Mouse (Mus musculus): ENCODE measurements around the gene Pgm2. TPM values are rescaled to one million over a fixed set of nuclear protein-coding genes. Genes with fewer than 3 reads are reported as not detected.
A peak's percentile ranks its signal among the peaks of the same experiment; 100 is the strongest.

The Pgm2 gene
- polyA plus RNA-seq, 1 experiment from 2014 or later: 39.0 TPM

GRCm38 (mm10) chr5:64112360-64112759, 19.6 kb downstream of the Pgm2 start:
- H3K4me3 ChIP-seq (replicated peaks): no peak overlapping the region
- H3K27me3 ChIP-seq: no peaks in the 10 kb centered on the region
- peak; percentile 58 for ATAC-seq (replicated peaks; ENCODE audit: low FRiP score)
- 0 out of 2 replicates have a peak overlapping the region, but pooled peaks have one; percentile 18 for H3K27ac ChIP-seq
- peaks cover 84% of the 10 kb centered on the region for H3K36me3 ChIP-seq
- no peaks in the 10 kb centered on the region; the same call in 1 of the 2 replicates for H3K9me3 ChIP-seq (replicated peaks)
- WGBS: 55% methylated on average over 3 of the region's 3 CpGs
- no peak overlapping the region for H3K9ac ChIP-seq
- H3K4me2 ChIP-seq: no peak overlapping the region
- no peaks in the 10 kb centered on the region for H3K4me1 ChIP-seq

- no peak overlapping the region for H3K27ac ChIP-seq
- WGBS: 93% methylated on average over 6 of the region's 6 CpGs
Observed at GRCm38 (mm10) chr5:64114210-64114609, 21.5 kb downstream of the Pgm2 start.

GRCm38 (mm10) chr5:64117191-64117590, 24.4 kb downstream of the Pgm2 start:
- 96% methylated on average over 1 of the region's 1 CpGs for WGBS
- H3K4me3 ChIP-seq (replicated peaks): no peak overlapping the region
- no peak for ATAC-seq (replicated peaks; ENCODE audit: low FRiP score)

More at GRCm38 (mm10) chr5:64114210-64114609, 21.5 kb downstream of the Pgm2 start:
- Histone ChIP-seq H3K9ac (no peak overlapping the region), H3K4me3 (replicated peaks) (no peak overlapping the region), H3K4me1 (no peaks in the 10 kb centered on the region), H3K4me2 (no peak overlapping the region), H3K9me3 (replicated peaks) (no peaks in the 10 kb centered on the region; the same call in 1 of the 2 replicates), H3K27me3 (no peaks in the 10 kb centered on the region), H3K36me3 (peaks cover 73% of the 10 kb centered on the region)
- ATAC-seq (replicated peaks; ENCODE audit: low FRiP score): no peak

GRCm38 (mm10) chr5:64125783-64126182, 33.0 kb downstream of the Pgm2 start:
- Histone ChIP-seq H3K9me3 (replicated peaks) (no peaks in the 10 kb centered on the region), H3K4me2 (no peak overlapping the region), H3K36me3 (peaks cover 27% of the 10 kb centered on the region), H3K27ac (no peak overlapping the region), H3K27me3 (no peaks in the 10 kb centered on the region), H3K4me3 (replicated peaks) (no peak overlapping the region), H3K4me1 (no peaks in the 10 kb centered on the region), H3K9ac (no peak overlapping the region)
- no peak for ATAC-seq (replicated peaks; ENCODE audit: low FRiP score)
- WGBS: 83% methylated on average over 5 of the region's 5 CpGs

More at GRCm38 (mm10) chr5:64117191-64117590, 24.4 kb downstream of the Pgm2 start:
- no peak overlapping the region for H3K27ac ChIP-seq
- peaks cover 48% of the 10 kb centered on the region for H3K36me3 ChIP-seq
- H3K9ac ChIP-seq: no peak overlapping the region
- H3K4me2 ChIP-seq: no peak overlapping the region
- no peaks in the 10 kb centered on the region for H3K4me1 ChIP-seq
- no peaks in the 10 kb centered on the region for H3K27me3 ChIP-seq
- H3K9me3 ChIP-seq (replicated peaks): no peaks in the 10 kb centered on the region; the same call in 1 of the 2 replicates

GRCm38 (mm10) chr5:64131550-64131949, 38.8 kb downstream of the Pgm2 start:
- Histone ChIP-seq H3K36me3 (peaks cover 17% of the 10 kb centered on the region), H3K27me3 (no peaks in the 10 kb centered on the region), H3K4me1 (no peaks in the 10 kb centered on the region), H3K9ac (no peak overlapping the region), H3K4me3 (replicated peaks) (no peak overlapping the region), H3K9me3 (replicated peaks) (no peaks in the 10 kb centered on the region), H3K27ac (no peak overlapping the region), H3K4me2 (no peak overlapping the region)
- 61% methylated on average over 5 of the region's 5 CpGs for WGBS
- ATAC-seq (replicated peaks; ENCODE audit: low FRiP score): no peak

GRCm38 (mm10) chr5:64133901-64134300, 41.2 kb downstream of the Pgm2 start:
- Histone ChIP-seq H3K4me1 (no peaks in the 10 kb centered on the region), H3K36me3 (no peaks in the 10 kb centered on the region), H3K27me3 (no peaks in the 10 kb centered on the region), H3K4me3 (replicated peaks) (no peak overlapping the region), H3K4me2 (no peak overlapping the region), H3K27ac (no peak overlapping the region), H3K9me3 (replicated peaks) (no peaks in the 10 kb centered on the region), H3K9ac (no peak overlapping the region)
- ATAC-seq (replicated peaks; ENCODE audit: low FRiP score): no peak
- 82% methylated on average over 4 of the region's 4 CpGs for WGBS

GRCm38 (mm10) chr5:64136325-64136724, 43.6 kb downstream of the Pgm2 start:
- Histone ChIP-seq H3K9me3 (replicated peaks) (no peaks in the 10 kb centered on the region), H3K27me3 (no peaks in the 10 kb centered on the region), H3K9ac (no peak overlapping the region), H3K4me2 (no peak overlapping the region), H3K27ac (no peak overlapping the region), H3K4me1 (no peaks in the 10 kb centered on the region), H3K36me3 (no peaks in the 10 kb centered on the region), H3K4me3 (replicated peaks) (no peak overlapping the region)
- no peak for ATAC-seq (replicated peaks; ENCODE audit: low FRiP score)
- WGBS: 78% methylated on average over 5 of the region's 5 CpGs

GRCm38 (mm10) chr5:64140202-64140601, 47.5 kb downstream of the Pgm2 start:
- no peak overlapping the region for H3K4me2 ChIP-seq
- H3K27me3 ChIP-seq: no peaks in the 10 kb centered on the region
- no peak overlapping the region for H3K9ac ChIP-seq
- no peaks in the 10 kb centered on the region for H3K36me3 ChIP-seq
- no peak overlapping the region for H3K4me3 ChIP-seq (replicated peaks)
- no peak for ATAC-seq (replicated peaks; ENCODE audit: low FRiP score)
- WGBS: 83% methylated on average over 3 of the region's 3 CpGs
- H3K9me3 ChIP-seq (replicated peaks): no peaks in the 10 kb centered on the region
- H3K27ac ChIP-seq: no peak overlapping the region
- no peaks in the 10 kb centered on the region for H3K4me1 ChIP-seq

GRCm38 (mm10) chr5:64144315-64144714, 51.6 kb downstream of the Pgm2 start:
- ATAC-seq (replicated peaks; ENCODE audit: low FRiP score): no peak
- WGBS: 67% methylated on average over 5 of the region's 5 CpGs
- Histone ChIP-seq H3K4me1 (no peaks in the 10 kb centered on the region), H3K4me2 (no peak overlapping the region), H3K36me3 (no peaks in the 10 kb centered on the region), H3K9me3 (replicated peaks) (no peaks in the 10 kb centered on the region), H3K27ac (no peak overlapping the region), H3K9ac (no peak overlapping the region), H3K27me3 (no peaks in the 10 kb centered on the region), H3K4me3 (replicated peaks) (no peak overlapping the region)

GRCm38 (mm10) chr5:64146384-64147005, 53.7 kb downstream of the Pgm2 start:
- no peak overlapping the region for H3K4me3 ChIP-seq (replicated peaks)
- WGBS: 74% methylated on average over 10 of the region's 10 CpGs
- no peak overlapping the region for H3K4me2 ChIP-seq
- no peak overlapping the region for H3K9ac ChIP-seq
- no peaks in the 10 kb centered on the region for H3K9me3 ChIP-seq (replicated peaks)
- ATAC-seq (replicated peaks; ENCODE audit: low FRiP score): no peak
- peaks cover 11% of the 10 kb centered on the region for H3K27me3 ChIP-seq
- no peaks in the 10 kb centered on the region for H3K36me3 ChIP-seq
- peaks cover 6% of the 10 kb centered on the region; the same call in 1 of the 2 replicates for H3K4me1 ChIP-seq
- no peak overlapping the region for H3K27ac ChIP-seq

GRCm38 (mm10) chr5:64149184-64150127, 56.7 kb downstream of the Pgm2 start:
- Histone ChIP-seq H3K9me3 (replicated peaks) (no peaks in the 10 kb centered on the region), H3K4me3 (replicated peaks) (no peak overlapping the region), H3K4me2 (peak overlapping the region; percentile 45), H3K36me3 (no peaks in the 10 kb centered on the region), H3K27ac (no peak overlapping the region), H3K9ac (no peak overlapping the region), H3K4me1 (peaks cover 6% of the 10 kb centered on the region; the same call in 1 of the 2 replicates), H3K27me3 (peaks cover 11% of the 10 kb centered on the region)
- ATAC-seq (replicated peaks; ENCODE audit: low FRiP score): no peak; the same call in 1 of the 2 replicates
- 16% methylated on average over 17 of the region's 17 CpGs for WGBS

GRCm38 (mm10) chr5:64153319-64153718, 60.6 kb downstream of the Pgm2 start:
- H3K27ac ChIP-seq: no peak overlapping the region
- no peak overlapping the region for H3K4me2 ChIP-seq
- H3K4me3 ChIP-seq (replicated peaks): no peak overlapping the region
- H3K9me3 ChIP-seq (replicated peaks): no peaks in the 10 kb centered on the region
- no peaks in the 10 kb centered on the region for H3K36me3 ChIP-seq
- no peak for ATAC-seq (replicated peaks; ENCODE audit: low FRiP score)
- 90% methylated on average over 1 of the region's 1 CpGs for WGBS
- H3K27me3 ChIP-seq: peaks cover 22% of the 10 kb centered on the region
- H3K9ac ChIP-seq: no peak overlapping the region
- peaks cover 27% of the 10 kb centered on the region for H3K4me1 ChIP-seq
